Mouse (Mus musculus): ENCODE measurements around the gene Ntpcr. TPM values are rescaled to one million over a fixed set of nuclear protein-coding genes. Genes with fewer than 3 reads are reported as not detected.

The Ntpcr gene
- 28.5 and 30.9 TPM in 2 replicates for total RNA-seq (2014; fragmentation: Nextera tagmentation)
- 18.2 and 66.2 TPM in 2 replicates for total RNA-seq (2017)

GRCm38 (mm10) chr8:125729746-125730145, at the start of gene Ntpcr:
TSS of gene Ntpcr (plus strand) at chr8:125729963.
- ATAC-seq (replicated peaks; ENCODE audit: low FRiP score, low TSS enrichment, poor library complexity, severe bottlenecking): no peak

- no peak for ATAC-seq (replicated peaks; ENCODE audit: low FRiP score, low TSS enrichment, poor library complexity, severe bottlenecking)
Measured at GRCm38 (mm10) chr8:125680851-125681408, 48.8 kb upstream of the Ntpcr start.

- ATAC-seq (replicated peaks; ENCODE audit: low FRiP score, low TSS enrichment, poor library complexity, severe bottlenecking): no peak
Measured at GRCm38 (mm10) chr8:125685216-125685760, 44.5 kb upstream of the Ntpcr start.

- ATAC-seq (replicated peaks; ENCODE audit: low FRiP score, low TSS enrichment, poor library complexity, severe bottlenecking): no peak
Measured at GRCm38 (mm10) chr8:125686221-125686865, 43.4 kb upstream of the Ntpcr start.

GRCm38 (mm10) chr8:125690166-125690915, 39.4 kb upstream of the Ntpcr start:
- no peak for ATAC-seq (replicated peaks; ENCODE audit: low FRiP score, low TSS enrichment, poor library complexity, severe bottlenecking)

GRCm38 (mm10) chr8:125690961-125691360, 38.8 kb upstream of the Ntpcr start:
- ATAC-seq (replicated peaks; ENCODE audit: low FRiP score, low TSS enrichment, poor library complexity, severe bottlenecking): no peak

GRCm38 (mm10) chr8:125692447-125692846, 37.3 kb upstream of the Ntpcr start:
- ATAC-seq (replicated peaks; ENCODE audit: low FRiP score, low TSS enrichment, poor library complexity, severe bottlenecking): no peak

GRCm38 (mm10) chr8:125693197-125693596, 36.6 kb upstream of the Ntpcr start:
- 0 out of 2 replicates have a peak, but pooled peaks have one; percentile 18 for ATAC-seq (replicated peaks; ENCODE audit: low FRiP score, low TSS enrichment, poor library complexity, severe bottlenecking)

- ATAC-seq (replicated peaks; ENCODE audit: low FRiP score, low TSS enrichment, poor library complexity, severe bottlenecking): no peak
Measured at GRCm38 (mm10) chr8:125695951-125696350, 33.8 kb upstream of the Ntpcr start.

GRCm38 (mm10) chr8:125699391-125700025, 30.3 kb upstream of the Ntpcr start:
- no peak for ATAC-seq (replicated peaks; ENCODE audit: low FRiP score, low TSS enrichment, poor library complexity, severe bottlenecking)

GRCm38 (mm10) chr8:125700407-125700806, 29.4 kb upstream of the Ntpcr start:
- no peak for ATAC-seq (replicated peaks; ENCODE audit: low FRiP score, low TSS enrichment, poor library complexity, severe bottlenecking)

GRCm38 (mm10) chr8:125702868-125703473, 26.8 kb upstream of the Ntpcr start:
- no peak for ATAC-seq (replicated peaks; ENCODE audit: low FRiP score, low TSS enrichment, poor library complexity, severe bottlenecking)

GRCm38 (mm10) chr8:125704434-125704833, 25.3 kb upstream of the Ntpcr start:
- no peak for ATAC-seq (replicated peaks; ENCODE audit: low FRiP score, low TSS enrichment, poor library complexity, severe bottlenecking)

GRCm38 (mm10) chr8:125705816-125706215, 23.9 kb upstream of the Ntpcr start:
- no peak for ATAC-seq (replicated peaks; ENCODE audit: low FRiP score, low TSS enrichment, poor library complexity, severe bottlenecking)

GRCm38 (mm10) chr8:125709171-125709570, 20.6 kb upstream of the Ntpcr start:
- no peak for ATAC-seq (replicated peaks; ENCODE audit: low FRiP score, low TSS enrichment, poor library complexity, severe bottlenecking)

- peak; percentile 98 for ATAC-seq (replicated peaks; ENCODE audit: low FRiP score, low TSS enrichment, poor library complexity, severe bottlenecking)
Measured at GRCm38 (mm10) chr8:125711514-125711913, 18.2 kb upstream of the Ntpcr start.

GRCm38 (mm10) chr8:125716211-125716610, 13.6 kb upstream of the Ntpcr start:
- ATAC-seq (replicated peaks; ENCODE audit: low FRiP score, low TSS enrichment, poor library complexity, severe bottlenecking): no peak

- no peak for ATAC-seq (replicated peaks; ENCODE audit: low FRiP score, low TSS enrichment, poor library complexity, severe bottlenecking)
Measured at GRCm38 (mm10) chr8:125716613-125717012, 13.2 kb upstream of the Ntpcr start.

GRCm38 (mm10) chr8:125718914-125719313, 10.8 kb upstream of the Ntpcr start:
- ATAC-seq (replicated peaks; ENCODE audit: low FRiP score, low TSS enrichment, poor library complexity, severe bottlenecking): 0 out of 2 replicates have a peak, but pooled peaks have one; percentile 48
